15 mouse cellular contexts compared by ENCODE assay signal in genomic region chr2:118165691-118166090, GRCm38 (mm10).
"Had no signal": no experiment of that assay in that cellular context is flagged by ENCODE, and none has a peak within 500 bp of the region (broad histone marks: within the 10 kb centered on the region; RNA-seq: fewer than 3 reads in every experiment).

No protein-coding gene starts in this region.

- DNase-seq: retina, postnatal 1 day; right cerebral cortex, adult 18-20 months; right cerebral cortex, postnatal 14 days; right cerebral cortex, postnatal 25 days; right cerebral cortex, postnatal 4 days; spleen, adult 18-20 months; thymus, adult 18-20 months; thymus, adult 2 months; thymus, postnatal 14 days; thymus, postnatal 25 days; thymus, postnatal 36 days; thymus, postnatal 4 days had no signal

- H3K4me1 ChIP-seq: neural tube, embryonic 15.5 days; stomach, embryonic 15.5 days had no signal

- H3K4me2 ChIP-seq: neural tube, embryonic 15.5 days; stomach, embryonic 15.5 days had no signal

- H3K27ac ChIP-seq: neural tube, embryonic 15.5 days; stomach, embryonic 15.5 days; stomach, postnatal 0 days had no signal

- H3K27me3 ChIP-seq: neural tube, embryonic 15.5 days; stomach, embryonic 15.5 days had no signal

- H3K9me3 ChIP-seq: neural tube, embryonic 15.5 days; stomach, embryonic 15.5 days had no signal

- H3K4me3 ChIP-seq: neural tube, embryonic 15.5 days; stomach, embryonic 15.5 days had no signal

- H3K9ac ChIP-seq: neural tube, embryonic 15.5 days; stomach, embryonic 15.5 days had no signal

- H3K36me3 ChIP-seq: neural tube, embryonic 15.5 days; stomach, embryonic 15.5 days had no signal
